Mouse (Mus musculus) myocyte (in vitro differentiated cells): ENCODE results near the gene Fcmr.

ENCODE experiments used
- E2F4 ChIP-seq: IDR thresholded peaks from one replicate; pipeline ENCODE4 v1.6.1; 2011; ENCODE audit warnings: mild to moderate bottlenecking, control low read depth, moderate library complexity; ENCODE audit not compliant: insufficient read depth
- MAX ChIP-seq: IDR thresholded peaks from one replicate; pipeline ENCODE4 v1.6.1; 2011; ENCODE audit warnings: low read depth, mild to moderate bottlenecking, control low read depth
- MYOD1 ChIP-seq, 3 experiments: IDR thresholded peaks; one replicate each; pipeline ENCODE4 v1.6.1; 2011; ENCODE audit warnings: control low read depth in 2 of 3, low read depth in 2 of 3, mild to moderate bottlenecking in 2 of 3, moderate library complexity in 1 of 3; ENCODE audit not compliant: insufficient read length in 2 of 3, control insufficient read depth in 1 of 3
- POLR2A ChIP-seq: IDR thresholded peaks from one replicate; pipeline ENCODE4 v1.6.1; 2011; ENCODE audit warnings: low read depth, mild to moderate bottlenecking, control low read depth, moderate library complexity; ENCODE audit not compliant: insufficient read length
- REST ChIP-seq: IDR thresholded peaks from one replicate; pipeline ENCODE4 v1.6.1; 2011; ENCODE audit warnings: mild to moderate bottlenecking, control low read depth, moderate library complexity; ENCODE audit not compliant: insufficient read depth, insufficient read length
- TCF12 ChIP-seq: IDR thresholded peaks from one replicate; pipeline ENCODE4 v1.6.1; 2011; ENCODE audit warnings: mild to moderate bottlenecking, control low read depth; ENCODE audit not compliant: poor library complexity, insufficient read depth, severe bottlenecking
- TCF3 ChIP-seq: IDR thresholded peaks from one replicate; pipeline ENCODE4 v1.6.1; 2011; ENCODE audit warnings: low read depth, control low read depth; ENCODE audit not compliant: insufficient read length
- USF1 ChIP-seq: IDR thresholded peaks from one replicate; pipeline ENCODE4 v1.6.1; 2011; ENCODE audit warnings: low read depth, mild to moderate bottlenecking, control low read depth, moderate library complexity

DNA sequence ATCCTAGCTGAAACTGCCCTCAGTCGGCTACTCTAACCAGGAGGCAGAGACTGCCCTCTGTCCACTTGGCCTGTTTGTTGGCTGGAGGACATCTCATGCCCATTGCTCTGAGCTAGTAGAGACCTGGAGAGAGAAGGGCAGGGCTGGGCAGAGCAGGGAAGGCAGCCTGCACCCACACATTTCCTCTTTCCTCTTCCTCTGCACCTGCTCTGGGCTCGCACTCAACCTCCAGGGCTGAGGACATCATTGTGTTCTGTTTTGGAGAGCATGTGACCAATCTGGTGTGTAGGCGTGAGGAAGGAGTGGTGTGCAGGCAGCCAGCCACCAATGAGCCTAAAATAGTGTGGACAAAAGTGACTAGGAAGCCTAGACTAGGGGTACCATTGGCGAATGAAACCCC, 1.2 kb upstream of the Fcmr start:
- TF ChIP-seq TCF3 (no peak), POLR2A (no peak), REST (no peak), USF1 (peak; percentile 19), MAX (no peak), E2F4 (no peak), TCF12 (no peak), MYOD1 (IDR thresholded peaks at IDR 0.05; ENCODE audit: control insufficient read depth in 1 of 3, insufficient read length in 2 of 3, low read depth in 2 of 3) (peak in 1 of 3 experiments; percentile 61)
